Mouse (Mus musculus) lung, adult 2 months (tissue): ENCODE results near the gene Pheta2. TPM values are rescaled to one million over a fixed set of nuclear protein-coding genes. Genes with fewer than 3 reads are reported as not detected.
"Not testable (repeated sequence)": the region's sequence is repeated elsewhere in the genome, so short reads cannot be mapped to it uniquely, and the experiment has no call there.

Source experiments
- DNase-seq: peaks from one replicate; pipeline ENCODE4 v3.0.0; 2022
- H3K4me1 ChIP-seq: fragments of 200-500 bp; 2 replicates; pipeline ENCODE4 v1.6.1; 2011; ENCODE audit warnings: low read length; ENCODE audit not compliant: control insufficient read depth, insufficient read depth
- H3K4me3 ChIP-seq: fragments of 200-500 bp; replicated peaks from 2 replicates; pipeline ENCODE3; 2011; ENCODE audit warnings: low read depth, mild to moderate bottlenecking, control low read depth, low read length; ENCODE audit errors: extremely low read depth
- CTCF ChIP-seq: fragments of 200-500 bp; IDR thresholded peaks from 2 replicates; pipeline ENCODE4 v1.5.1; 2011; ENCODE audit warnings: mild to moderate bottlenecking, low read length, control low read depth; ENCODE audit not compliant: insufficient read depth
- POLR2A ChIP-seq: fragments of 200-500 bp; IDR thresholded peaks from 2 replicates; pipeline ENCODE4 v1.6.1; 2011; ENCODE audit warnings: low read depth, mild to moderate bottlenecking, control low read depth, low read length, borderline replicate concordance; ENCODE audit errors: extremely low read depth
- WGBS: fragments of 180-500 bp; shearing (Covaris S2); methylation state at CpG from one replicate; pipeline ENCODE4 v1.1.7; 2018; 5-methylcytosine and 5-hydroxymethylcytosine counted together
- polyA plus RNA-seq: library from polyadenylated mRNA; depleted of rRNA; stranded (reverse); fragments of >200 nt; gene quantifications from 2 replicates; pipeline ENCODE4 v1.2.3, GENCODE M21; 2012

Pheta2 gene
- polyA plus RNA-seq, 1 experiment: 2.4 TPM

DNA sequence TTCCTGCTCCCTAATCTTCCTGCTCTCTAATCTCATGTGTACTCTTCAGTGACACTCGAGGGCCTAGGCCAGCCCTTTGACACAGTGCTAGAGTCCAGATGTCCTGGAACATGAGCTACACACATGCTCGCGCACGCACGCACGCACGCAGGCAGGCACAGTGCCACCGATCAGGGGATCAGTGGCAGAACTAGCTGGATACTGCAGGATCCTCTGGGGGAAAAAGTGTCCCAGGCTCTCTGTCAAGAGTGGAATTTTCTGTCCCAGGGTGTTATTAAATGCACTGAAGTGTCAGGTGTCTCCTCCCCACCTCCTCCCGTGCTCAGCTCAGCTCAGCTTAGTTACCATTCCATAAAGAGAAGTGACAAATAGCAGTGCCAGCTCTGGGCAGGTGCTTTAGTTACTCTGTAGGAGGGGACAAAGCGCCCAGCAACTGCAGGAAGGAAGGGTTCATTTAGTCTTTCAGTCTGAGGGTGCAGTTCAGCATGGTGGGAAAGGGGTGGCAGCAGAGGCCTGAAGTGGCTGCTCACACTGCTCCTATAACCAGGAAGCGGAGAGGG, 22.8 kb downstream of the Pheta2 start:
- H3K4me3 ChIP-seq: no peak overlapping the region
- 64% methylated on average over 11 of the region's 11 CpGs for WGBS
- TF ChIP-seq POLR2A: no peak
- peak; percentile 58 for TF ChIP-seq CTCF
- H3K4me1 ChIP-seq: peaks cover 3% of the 10 kb centered on the region; the same call in 1 of the 2 replicates
- no peak for DNase-seq

DNA sequence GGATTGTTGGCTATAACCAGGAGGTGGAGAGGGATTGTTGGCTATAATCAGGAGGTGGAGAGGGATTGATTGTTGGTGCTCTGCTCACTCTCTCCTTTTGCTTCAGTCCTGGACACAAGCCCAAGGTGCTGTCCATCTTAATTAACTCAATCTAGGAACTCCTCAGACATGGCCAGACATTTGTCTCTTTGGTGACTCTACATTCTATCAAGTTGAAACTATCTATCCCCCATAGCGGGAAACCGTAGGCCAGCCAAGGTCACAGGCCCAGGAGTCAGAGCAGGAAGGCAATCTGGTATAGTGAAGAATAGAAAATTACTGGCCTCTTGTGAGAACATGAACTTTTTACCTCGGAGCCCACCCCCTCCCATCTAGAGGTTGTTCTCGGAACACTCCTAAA, 23.5 kb downstream of the Pheta2 start:
- no peak overlapping the region for H3K4me3 ChIP-seq
- TF ChIP-seq CTCF: no peak
- TF ChIP-seq POLR2A: no peak
- DNase-seq: no peak
- H3K4me1 ChIP-seq: peaks cover 3% of the 10 kb centered on the region; the same call in 1 of the 2 replicates
- WGBS: 73% methylated on average over 4 of the region's 4 CpGs

- H3K4me3 ChIP-seq, DNase-seq, H3K4me1 ChIP-seq: not testable (repeated sequence)
- 46% methylated on average over 8 of the region's 12 CpGs for whole genome bisulfite sequencing
These were observed 25.1 kb downstream of the Pheta2 start for GRCm38 (mm10) chr15:82363801-82364200.

- H3K4me3 ChIP-seq, H3K4me1 ChIP-seq, DNase-seq: not testable (repeated sequence)
- WGBS: 2% methylated on average over 6 of the region's 9 CpGs
These were observed 25.8 kb downstream of the Pheta2 start for GRCm38 (mm10) chr15:82364561-82364960.

DNA sequence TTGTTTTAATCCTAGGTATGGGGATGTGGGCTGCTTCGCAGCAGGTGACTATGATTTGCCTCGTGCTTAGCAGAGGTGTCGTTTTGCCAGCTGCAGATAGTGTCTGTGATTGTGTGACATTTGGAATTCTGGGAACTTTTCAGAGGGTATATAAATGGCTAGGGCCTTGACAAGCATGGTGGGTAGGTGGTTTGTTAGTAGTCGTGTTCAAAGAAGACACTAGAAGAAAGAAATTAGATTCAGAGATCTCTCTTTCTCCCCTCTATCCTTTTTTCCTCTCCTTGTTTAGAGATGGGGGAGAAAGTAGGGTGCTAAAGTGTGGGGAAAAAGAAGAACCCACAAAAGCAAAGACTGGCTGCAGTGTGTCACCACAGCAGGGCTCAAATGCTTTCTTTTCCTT, 29.4 kb downstream of the Pheta2 start:
- Histone ChIP-seq H3K4me1 (0 out of 2 replicates have a peak, but pooled peaks cover 2% of the 10 kb centered on the region), H3K4me3 (no peak overlapping the region)
- no peak for DNase-seq
- TF ChIP-seq CTCF: no peak
- TF ChIP-seq POLR2A: no peak
- WGBS: 83% methylated on average over 4 of the region's 4 CpGs

- TF ChIP-seq CTCF: no peak
- DNase-seq: no peak
- no peak overlapping the region for H3K4me3 ChIP-seq
- 0 out of 2 replicates have a peak, but pooled peaks cover 2% of the 10 kb centered on the region for H3K4me1 ChIP-seq
- 74% methylated on average over 1 of the region's 1 CpGs for WGBS
These were observed 30.1 kb downstream of the Pheta2 start for GRCm38 (mm10) chr15:82368851-82369250.

DNA sequence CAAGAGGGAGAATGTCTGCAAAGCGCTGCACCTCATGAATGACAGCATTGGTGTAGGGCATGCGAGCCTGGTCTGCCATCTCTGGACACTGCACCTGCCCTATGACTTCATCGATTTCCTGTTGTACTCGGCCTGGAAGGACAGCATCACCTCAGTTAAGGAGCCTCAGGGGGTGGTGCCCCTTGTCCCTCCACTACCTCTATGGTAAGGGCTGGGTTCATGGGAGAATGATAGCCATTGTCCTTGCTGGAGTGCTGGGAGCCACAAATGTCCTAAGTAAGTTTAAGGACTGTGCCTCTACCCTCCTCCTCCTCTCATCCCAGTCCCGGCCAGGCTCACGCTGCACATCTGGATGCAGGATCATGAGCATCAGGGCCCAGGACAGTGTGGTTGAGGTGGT, 33.7 kb downstream of the Pheta2 start:
- 85% methylated on average over 6 of the region's 6 CpGs for WGBS
- TF ChIP-seq CTCF (no peak), POLR2A (no peak)
- Histone ChIP-seq H3K4me3 (no peak overlapping the region), H3K4me1 (peaks cover 10% of the 10 kb centered on the region)
- no peak for DNase-seq

GRCm38 (mm10) chr15:82372991-82373390, 34.2 kb downstream of the Pheta2 start:
- Histone ChIP-seq H3K4me3 (no peak overlapping the region), H3K4me1 (peaks cover 13% of the 10 kb centered on the region)
- WGBS: 87% methylated on average over 5 of the region's 5 CpGs
- DNase-seq: no peak
- TF ChIP-seq POLR2A (no peak), CTCF (no peak)

DNA sequence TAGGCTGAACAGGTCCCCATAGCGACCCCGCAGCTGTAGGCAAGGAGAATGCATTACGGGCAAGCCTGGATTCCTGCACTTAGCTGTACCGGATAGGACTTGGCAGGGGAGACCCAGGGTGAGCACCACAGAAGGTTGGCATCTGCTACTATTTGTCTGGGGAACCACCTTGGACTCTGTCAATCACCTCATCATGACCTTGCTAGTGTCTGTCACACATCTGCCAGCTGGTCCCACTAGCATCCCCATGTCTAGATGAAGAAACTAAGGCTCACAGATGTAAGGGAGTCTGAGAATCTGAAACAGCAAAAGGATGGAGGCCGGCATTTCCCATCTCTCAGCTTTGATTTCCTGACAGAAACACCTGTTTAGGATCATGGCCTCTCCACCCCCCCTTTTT, 35.7 kb downstream of the Pheta2 start:
- 91% methylated on average over 5 of the region's 5 CpGs for WGBS
- TF ChIP-seq CTCF (no peak), POLR2A (no peak)
- Histone ChIP-seq H3K4me1 (peaks cover 15% of the 10 kb centered on the region), H3K4me3 (no peak overlapping the region)
- no peak for DNase-seq

GRCm38 (mm10) chr15:82375855-82376254, 37.1 kb downstream of the Pheta2 start:
- WGBS: 86% methylated on average over 9 of the region's 9 CpGs
- Histone ChIP-seq H3K4me3 (no peak overlapping the region), H3K4me1 (peaks cover 15% of the 10 kb centered on the region)
- TF ChIP-seq POLR2A: no peak
- DNase-seq: no peak
